7 mouse cellular contexts compared by ENCODE assay signal in the genomic region with DNA sequence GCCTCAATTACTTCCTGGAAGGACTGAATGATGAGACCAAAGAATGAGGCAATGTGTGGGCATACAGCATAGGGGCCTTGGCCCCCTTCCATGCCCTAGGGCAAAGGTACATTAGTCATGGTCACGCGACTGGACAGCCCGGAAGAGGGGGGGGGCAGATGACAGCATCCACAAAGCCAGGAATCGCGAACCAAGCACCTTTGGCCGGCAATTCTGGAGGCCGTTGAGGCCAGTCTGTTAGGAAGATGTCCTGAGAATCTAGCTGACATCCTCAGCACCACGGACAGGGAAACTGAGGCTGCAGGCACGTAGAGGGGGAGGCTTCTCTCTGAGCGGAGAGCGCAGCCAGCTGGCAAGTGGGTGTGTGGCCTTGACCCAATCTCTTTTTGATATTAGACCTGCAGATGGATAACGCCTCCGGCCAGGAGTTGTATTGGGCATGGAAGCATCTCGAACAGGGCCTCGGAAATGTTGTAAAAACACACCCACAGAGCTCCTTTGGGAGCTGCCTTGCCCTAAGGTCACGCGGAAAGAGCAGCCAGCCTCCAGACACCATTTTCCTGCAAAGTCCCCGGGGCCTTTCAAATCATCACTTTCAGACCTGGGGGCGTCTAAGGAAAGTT. TPM values are rescaled to one million over a fixed set of nuclear protein-coding genes. Genes with fewer than 3 reads are reported as not detected.
DNase-seq lines count a peak whose midpoint lies in the region; ATAC-seq and TF ChIP-seq lines count a peak whose summit lies in the region.

No protein-coding gene starts in this region.

- peak; percentile 72 for ATAC-seq in intestine, postnatal 0 days
- ATAC-seq in neural tube, embryonic 14.5 days (ENCODE audit: low read depth) = peak; percentile 9

- H3K9ac ChIP-seq in intestine, postnatal 0 days (ENCODE audit: low read depth, low read length) = peak overlapping the region; percentile 98
- peak overlapping the region; percentile 88 for H3K9ac ChIP-seq in neural tube, embryonic 14.5 days (replicated peaks; ENCODE audit: low read depth, low read length)

- H3K27ac ChIP-seq in embryonic fibroblast, embryonic 13.5 days (ENCODE audit: insufficient read depth, low read length) = no peak overlapping the region
- H3K27ac ChIP-seq in intestine, postnatal 0 days (ENCODE audit: low read depth, low read length) = peak overlapping the region; percentile 100
- H3K27ac ChIP-seq in neural tube, embryonic 14.5 days (ENCODE audit: low read depth, low read length) = peak overlapping the region; percentile 97

- no peaks in the 10 kb centered on the region for H3K9me3 ChIP-seq in intestine, postnatal 0 days (ENCODE audit: control insufficient read depth)
- H3K9me3 ChIP-seq in neural tube, embryonic 14.5 days (ENCODE audit: control insufficient read depth, low read length) = no peaks in the 10 kb centered on the region

- TF ChIP-seq CTCF in embryonic fibroblast, embryonic 13.5 days (IDR thresholded peaks at IDR 0.05; ENCODE audit: borderline replicate concordance, insufficient read depth, low read length) = peak; percentile 41; the same call in 1 of the 2 replicates
- TF ChIP-seq CTCF in intestine, postnatal 0 days (IDR thresholded peaks at IDR 0.05; ENCODE audit: low read depth) = peak; percentile 23; the same call in 1 of the 2 replicates

- no peaks in the 10 kb centered on the region for H3K36me3 ChIP-seq in intestine, postnatal 0 days (ENCODE audit: control insufficient read depth, insufficient read depth)
- H3K36me3 ChIP-seq in neural tube, embryonic 14.5 days (ENCODE audit: control insufficient read depth, insufficient read depth, low read length) = no peaks in the 10 kb centered on the region

- H3K4me3 ChIP-seq in embryonic fibroblast, embryonic 13.5 days (ENCODE audit: insufficient read depth, low read length) = peak overlapping the region; percentile 50
- peak overlapping the region; percentile 93 for H3K4me3 ChIP-seq in intestine, postnatal 0 days (ENCODE audit: low read depth, low read length)
- peak overlapping the region; percentile 90 for H3K4me3 ChIP-seq in neural tube, embryonic 14.5 days (ENCODE audit: low read depth, low read length)

- WGBS in intestine, postnatal 0 days = under 1% methylated on average over 19 of the region's 19 CpGs
- 3% methylated on average over 19 of the region's 19 CpGs for WGBS in neural tube, embryonic 14.5 days

- no peaks in the 10 kb centered on the region for H3K27me3 ChIP-seq in intestine, postnatal 0 days (replicated peaks; ENCODE audit: control insufficient read depth, insufficient read depth, low read length)
- H3K27me3 ChIP-seq in neural tube, embryonic 14.5 days (ENCODE audit: control insufficient read depth, insufficient read depth, low read length) = no peaks in the 10 kb centered on the region

- peak; percentile 21 to 42 for DNase-seq in thymus, postnatal 36 days
- no peak for DNase-seq in thymus, postnatal 0 days (ENCODE audit: low spot score)
- peak; percentile 89 for DNase-seq in adrenal gland, postnatal 14 days
- DNase-seq in lung, adult 18-20 months = peak; percentile 59 to 72

- TF ChIP-seq POLR2A in embryonic fibroblast, embryonic 13.5 days (IDR thresholded peaks at IDR 0.05; ENCODE audit: low read depth, low read length) = no peak

- H3K4me1 ChIP-seq in embryonic fibroblast, embryonic 13.5 days (ENCODE audit: control insufficient read depth, insufficient read depth, low read length) = peaks cover 7% of the 10 kb centered on the region; the same call in 1 of the 2 replicates
- H3K4me1 ChIP-seq in intestine, postnatal 0 days (replicated peaks; ENCODE audit: control insufficient read depth, insufficient read depth, low read length) = peaks cover 10% of the 10 kb centered on the region; the same call in 1 of the 2 replicates
- H3K4me1 ChIP-seq in neural tube, embryonic 14.5 days (ENCODE audit: control insufficient read depth, insufficient read depth, low read length) = peaks cover 22% of the 10 kb centered on the region

- peak overlapping the region; percentile 82 for H3K4me2 ChIP-seq in intestine, postnatal 0 days (replicated peaks; ENCODE audit: low read depth)
- H3K4me2 ChIP-seq in neural tube, embryonic 14.5 days (ENCODE audit: low read depth, low read length) = peak overlapping the region; percentile 59

RNA-seq across cellular contexts. Expression of a gene that starts 0.6 kb away (rescaled TPM):
- polyA plus RNA-seq in thymus, postnatal 0 days (2015; fragmentation: Nextera tagmentation; extraction: Ambion mirVana) = 17.8 and 26.2 TPM in 2 replicates
- 52.0 and 82.2 TPM in 2 replicates for total RNA-seq in adrenal gland, postnatal 14 days (2021)
- 48.4 and 65.0 TPM in 2 replicates for polyA plus RNA-seq in embryonic fibroblast, embryonic 13.5 days (2011; ENCODE audit: insufficient read length, low read depth, missing spikeins)
- 113 and 155 TPM in 2 replicates for polyA plus RNA-seq in intestine, postnatal 0 days (2015; fragmentation: Nextera tagmentation; extraction: Ambion mirVana)
- 61.2 and 71.1 TPM in 2 replicates for polyA plus RNA-seq in neural tube, embryonic 14.5 days (2014; fragmentation: Nextera tagmentation; extraction: Ambion mirVana)

RNA-seq across cellular contexts. Expression of a gene that starts 56.0 kb away (rescaled TPM):
- 48.7 and 50.1 TPM in 2 replicates for polyA plus RNA-seq in thymus, postnatal 0 days (2015; fragmentation: Nextera tagmentation; extraction: Ambion mirVana)
- 44.3 and 48.8 TPM in 2 replicates for total RNA-seq in adrenal gland, postnatal 14 days (2021)
- polyA plus RNA-seq in embryonic fibroblast, embryonic 13.5 days (2011; ENCODE audit: insufficient read length, low read depth, missing spikeins) = 56.8 and 60.7 TPM in 2 replicates
- polyA plus RNA-seq in intestine, postnatal 0 days (2015; fragmentation: Nextera tagmentation; extraction: Ambion mirVana) = 76.2 and 83.0 TPM in 2 replicates
- 8.6 and 16.7 TPM in 2 replicates for polyA plus RNA-seq in neural tube, embryonic 14.5 days (2014; fragmentation: Nextera tagmentation; extraction: Ambion mirVana)
